Mouse (Mus musculus): ENCODE data around the gene Lrrc4.

DNA sequence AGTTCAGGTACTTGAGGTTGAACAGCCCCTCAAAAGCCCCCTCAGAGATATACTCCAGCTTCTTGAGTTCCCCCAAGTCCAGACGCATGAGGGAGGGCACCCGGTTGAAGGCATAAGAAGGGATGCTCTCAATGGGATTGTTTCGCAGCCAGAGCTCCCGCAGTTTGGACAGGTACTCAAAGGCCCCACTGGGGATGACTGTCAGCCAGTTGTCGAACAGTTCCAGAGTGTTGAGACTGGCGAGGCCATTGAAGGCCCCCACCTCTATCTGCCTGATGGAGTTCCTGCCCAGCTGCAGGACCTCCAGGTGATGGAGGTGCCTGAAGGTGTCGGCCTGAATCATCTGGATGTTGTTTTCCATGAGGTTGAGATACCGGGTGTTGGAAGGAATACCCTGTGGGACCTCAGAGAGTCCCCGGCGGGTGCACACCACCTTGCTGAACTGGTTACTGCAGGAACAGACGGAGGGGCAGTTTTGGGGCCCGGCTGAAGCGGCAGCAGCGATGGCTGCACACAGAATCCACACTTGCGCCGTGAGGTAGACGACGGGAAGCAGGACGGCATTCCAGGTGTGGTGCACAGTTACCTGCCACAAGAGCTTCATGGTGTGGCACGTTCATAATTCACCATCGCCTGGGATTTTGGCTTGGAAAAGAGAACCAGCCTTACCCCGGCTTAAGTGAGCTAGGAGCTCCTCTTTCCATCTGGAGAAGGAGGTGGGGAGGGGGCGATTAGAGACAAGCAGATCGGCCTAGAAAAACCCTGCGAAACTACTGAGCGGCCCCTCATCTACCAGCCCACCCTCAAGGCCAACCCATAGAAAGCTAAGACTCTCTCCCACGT, at the start of gene Lrrc4:
- no peak for TF ChIP-seq CTCF (IDR thresholded peaks at IDR 0.05; ENCODE audit: low read depth)
- no peak for TF ChIP-seq EP300 (optimal IDR thresholded peaks at IDR 0.05)
